Mouse (Mus musculus): ENCODE results near the gene Mcrip2.

The Mcrip2 gene

DNA sequence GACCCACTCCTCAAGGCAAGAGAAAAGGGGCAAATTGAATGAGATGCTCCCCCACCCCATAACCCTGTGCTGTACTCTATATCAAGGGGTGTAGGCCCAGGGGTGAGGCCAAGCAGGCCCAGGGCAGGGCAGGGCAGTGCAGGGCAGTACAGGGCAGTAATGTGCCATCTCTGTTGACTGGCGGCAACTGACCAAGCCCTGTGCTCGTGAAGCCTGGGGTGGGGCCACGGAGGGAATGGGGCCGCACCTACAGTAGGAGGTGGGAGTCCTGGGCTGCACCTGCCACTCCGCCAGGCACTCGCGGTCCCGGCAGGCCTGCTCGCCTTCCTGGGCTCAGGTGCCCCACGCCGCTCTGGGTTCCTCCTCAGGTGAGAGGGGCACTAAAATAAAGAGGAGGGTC lies 3.3 kb downstream of the Mcrip2 start:
- no peak for DNase-seq (ENCODE audit: low spot score)

- no peak for DNase-seq (ENCODE audit: low spot score)
Measured at GRCm38 (mm10) chr17:25864311-25864710, 4.3 kb downstream of the Mcrip2 start.

GRCm38 (mm10) chr17:25863681-25864080 lies 4.9 kb downstream of the Mcrip2 start:
- no peak for DNase-seq (ENCODE audit: low spot score)

DNA sequence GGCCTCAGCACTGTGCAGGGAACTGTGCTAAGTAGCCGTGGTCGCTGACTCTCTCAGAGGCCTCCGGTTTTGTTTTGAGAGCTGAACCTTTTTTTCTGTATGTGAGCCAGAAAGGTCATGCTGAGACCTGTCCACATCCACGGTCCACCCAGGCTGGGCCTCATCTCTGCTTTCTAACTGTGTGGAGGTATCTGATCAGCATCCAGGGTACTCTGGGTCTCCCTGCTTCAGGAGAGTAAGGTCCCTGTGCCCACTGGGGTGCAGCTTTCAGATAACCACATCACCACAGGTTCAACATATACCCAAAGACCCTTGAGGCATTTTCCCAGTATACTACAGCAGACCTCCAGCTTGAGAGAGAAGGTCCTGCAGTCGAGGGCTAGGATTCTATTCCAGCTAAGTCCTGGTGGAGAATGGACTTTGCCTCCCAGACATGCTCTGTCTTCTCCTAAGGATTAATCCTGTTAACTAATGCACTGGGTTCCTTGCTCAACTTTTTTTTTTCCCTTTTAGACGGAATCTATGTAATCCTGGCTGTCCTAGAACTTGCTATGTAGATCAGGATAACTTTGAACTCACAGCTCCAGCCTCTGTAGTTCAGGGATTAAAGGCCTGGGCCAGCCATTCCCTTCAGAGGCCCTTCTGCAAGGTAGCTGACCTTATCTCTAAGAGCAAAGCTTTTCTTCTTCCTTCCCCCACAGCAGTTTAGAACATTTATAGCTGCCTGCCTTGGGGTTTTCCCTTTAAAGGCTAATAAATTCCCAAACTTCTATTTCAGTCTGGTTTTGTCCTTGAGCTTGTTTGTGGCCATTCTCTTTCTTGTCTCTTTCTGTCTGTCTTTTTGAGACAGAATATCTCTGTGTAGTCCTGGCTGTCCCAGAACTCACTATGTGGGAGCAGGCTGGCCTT lies 6.6 kb downstream of the Mcrip2 start:
- DNase-seq (ENCODE audit: low spot score) = no peak

- peak; percentile 93 for DNase-seq (ENCODE audit: low spot score)
Measured at GRCm38 (mm10) chr17:25860832-25861703, 7.5 kb downstream of the Mcrip2 start, which contains the start of gene Wdr90. TSS of gene Wdr90 (minus strand) at chr17:25861501.

GRCm38 (mm10) chr17:25860229-25860628 lies 8.3 kb downstream of the Mcrip2 start:
- no peak for DNase-seq (ENCODE audit: low spot score)

DNA sequence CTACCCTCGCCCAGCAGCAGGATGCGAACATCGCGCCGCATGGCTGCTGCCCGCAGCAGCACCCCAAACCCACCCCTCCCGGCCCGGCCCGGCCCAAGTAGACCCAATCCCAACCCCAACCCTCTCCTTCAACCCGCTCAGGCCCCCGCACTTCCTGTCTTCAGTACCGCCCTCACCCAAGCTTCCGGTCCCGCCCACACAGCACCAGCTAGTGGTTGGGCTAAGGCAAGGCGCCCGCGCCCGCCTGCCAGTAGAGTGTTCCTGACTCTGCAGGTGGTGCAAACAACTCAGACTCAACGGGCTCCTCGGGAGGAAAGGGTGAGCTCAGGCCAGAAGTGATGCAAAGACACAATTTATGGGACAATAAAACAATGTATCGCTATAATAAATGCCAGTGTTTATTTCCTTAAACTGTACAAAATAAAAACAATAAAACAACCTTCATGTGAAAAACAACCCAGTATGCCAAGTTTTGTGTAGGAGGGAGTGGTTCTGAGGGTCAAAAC lies 24.1 kb downstream of the Mcrip2 start, which contains the start of gene Rhot2:
Gene Rhot2 (minus strand): TSS at position 456 of the 506 bp plus-strand sequence.
- peak; percentile 97 for DNase-seq (ENCODE audit: low spot score)

- DNase-seq (ENCODE audit: low spot score) = no peak
Measured at GRCm38 (mm10) chr17:25843636-25844395, 24.7 kb downstream of the Mcrip2 start.

GRCm38 (mm10) chr17:25843122-25843521 lies 25.4 kb downstream of the Mcrip2 start:
- no peak for DNase-seq (ENCODE audit: low spot score)

GRCm38 (mm10) chr17:25842509-25842908 lies 26.1 kb downstream of the Mcrip2 start:
- no peak for DNase-seq (ENCODE audit: low spot score)

- DNase-seq (ENCODE audit: low spot score) = no peak
Measured at GRCm38 (mm10) chr17:25841117-25841880, 27.3 kb downstream of the Mcrip2 start, which contains the start of gene Gm20683. TSS of gene Gm20683 (minus strand) at chr17:25841763.

- no peak for DNase-seq (ENCODE audit: low spot score)
Measured at GRCm38 (mm10) chr17:25840519-25840918, 28.0 kb downstream of the Mcrip2 start.

DNA sequence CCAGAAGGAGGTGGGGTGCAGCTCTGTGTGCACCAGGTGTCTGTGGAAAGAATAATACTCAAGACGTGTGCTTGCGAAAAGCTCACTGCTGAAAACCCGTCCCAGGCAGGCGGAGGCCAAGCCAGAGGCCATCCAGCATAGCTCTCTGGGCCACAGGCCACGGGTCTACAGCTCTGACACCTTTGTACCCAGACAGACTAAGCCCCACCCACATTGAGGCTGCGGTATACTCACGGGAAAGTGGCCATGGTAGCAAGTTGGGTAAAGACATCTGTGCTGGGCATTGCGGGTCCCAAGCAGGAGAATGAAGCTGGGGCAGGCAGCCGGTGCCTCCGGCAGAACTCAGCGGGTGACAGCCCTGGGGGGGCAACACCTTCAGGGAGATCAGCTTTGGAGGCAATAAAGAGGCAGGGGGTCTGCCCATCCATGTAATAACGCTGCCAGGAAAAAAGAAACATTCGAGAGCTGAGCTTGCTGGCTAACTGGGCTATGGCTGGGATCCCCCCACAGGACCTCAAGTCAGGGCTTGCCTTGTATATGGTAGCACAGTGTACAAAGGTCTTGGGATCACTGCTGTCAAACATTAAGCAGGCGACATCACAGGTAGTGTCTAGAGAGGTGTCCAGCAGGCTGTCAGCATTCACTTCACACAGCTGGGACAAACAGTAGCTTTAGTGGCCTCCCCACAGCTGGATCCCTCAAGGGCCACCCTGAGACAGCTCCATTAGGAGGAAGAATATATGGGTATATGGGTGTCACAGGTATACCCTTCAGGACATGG lies 28.9 kb downstream of the Mcrip2 start:
- DNase-seq (ENCODE audit: low spot score) = no peak

- no peak for DNase-seq (ENCODE audit: low spot score)
Measured at GRCm38 (mm10) chr17:25838904-25839303, 29.7 kb downstream of the Mcrip2 start.

DNA sequence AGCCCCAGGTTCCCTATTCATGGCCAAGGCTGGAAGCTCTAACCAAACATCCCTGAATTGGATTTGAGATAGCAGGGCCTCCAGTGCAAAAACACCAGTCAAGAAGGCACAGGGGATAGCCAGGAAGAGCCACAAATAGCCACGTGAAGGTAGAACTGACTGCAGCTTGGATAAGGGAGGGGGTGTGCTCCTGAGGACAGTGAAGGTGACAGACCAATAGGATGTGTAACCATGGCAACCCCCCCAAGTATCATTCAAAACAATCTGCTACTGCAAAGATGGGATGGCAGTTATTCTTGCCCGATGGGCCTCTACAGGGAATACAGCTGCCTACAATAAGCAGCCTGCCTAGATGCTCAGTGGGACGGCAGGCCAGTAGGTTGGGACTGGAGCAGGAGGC lies 31.0 kb downstream of the Mcrip2 start:
- no peak for DNase-seq (ENCODE audit: low spot score)

GRCm38 (mm10) chr17:25837076-25837410 lies 31.5 kb downstream of the Mcrip2 start, which contains the start of gene Rhbdl1:
TSS of gene Rhbdl1 (minus strand) at chr17:25837295.
- DNase-seq (ENCODE audit: low spot score) = peak; percentile 58

DNA sequence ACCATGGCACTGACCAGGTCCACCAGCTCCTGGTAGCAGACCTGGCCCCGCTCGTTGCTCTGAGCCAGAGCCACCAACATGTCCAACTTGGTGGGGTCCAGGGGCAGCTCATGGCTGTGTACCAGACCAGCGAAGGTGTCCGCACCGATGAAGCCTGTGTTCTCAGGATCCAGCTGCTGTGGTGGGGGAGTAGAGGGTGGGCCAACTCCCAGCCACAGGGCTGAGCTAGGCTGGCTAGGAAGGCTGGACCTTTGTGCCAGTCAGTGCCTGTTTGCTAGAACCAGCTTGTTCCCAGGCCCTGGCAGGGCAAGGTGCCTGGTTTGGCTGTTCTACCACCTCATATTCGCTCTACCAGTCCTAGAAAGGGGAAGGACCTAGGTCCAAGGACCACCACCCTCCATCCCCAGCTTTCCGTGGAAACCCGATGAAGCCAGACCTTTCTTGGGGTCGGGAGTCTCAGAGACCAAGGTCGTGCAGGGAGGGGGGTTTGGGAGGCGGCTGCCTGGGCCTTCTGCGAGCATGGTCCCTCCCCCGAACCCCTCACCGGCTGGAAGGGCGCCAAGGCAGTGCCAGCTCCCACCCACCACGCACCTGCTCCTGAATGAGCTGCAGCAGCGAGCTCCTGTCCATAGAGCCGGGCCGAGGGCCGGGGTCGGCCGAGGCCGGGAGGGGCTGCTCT lies 32.0 kb downstream of the Mcrip2 start:
- DNase-seq (ENCODE audit: low spot score) = no peak

- no peak for DNase-seq (ENCODE audit: low spot score)
Measured at GRCm38 (mm10) chr17:25835816-25836215, 32.7 kb downstream of the Mcrip2 start.

DNA sequence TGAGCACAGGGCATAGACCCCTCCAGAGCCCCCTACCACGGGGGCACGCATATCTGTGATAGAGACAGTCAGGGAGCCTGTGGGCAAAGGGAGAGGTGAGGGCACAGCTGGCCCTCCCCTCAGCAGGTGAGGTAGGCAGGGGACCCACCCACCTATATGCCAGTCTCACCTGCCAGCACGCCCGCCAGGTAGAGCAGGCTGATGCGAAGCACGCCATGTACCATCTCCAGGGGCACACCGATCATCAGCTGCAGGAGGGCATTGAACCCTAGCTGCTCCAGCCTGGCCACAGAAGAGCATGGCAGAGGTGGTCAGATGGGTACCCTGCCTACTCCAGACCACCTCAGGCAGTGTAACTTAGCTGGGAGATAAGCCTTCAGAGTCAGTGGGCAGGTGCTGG lies 33.3 kb downstream of the Mcrip2 start:
- no peak for DNase-seq (ENCODE audit: low spot score)

Measured in T-cell, adult 2 months (primary cell).